Mouse (Mus musculus) lung, embryonic 14.5 days (tissue): ENCODE results near the gene Uqcr10. TPM values are rescaled to one million over a fixed set of nuclear protein-coding genes. Genes with fewer than 3 reads are reported as not detected.

Experiments used
- ATAC-seq: fragments of 200-750 bp; cut with Nextera tagmentation; 2 replicates; pipeline ENCODE4 v1.8.0; 2017; ENCODE audit warnings: mild to moderate bottlenecking, moderate TSS enrichment, moderate library complexity; ENCODE audit not compliant: insufficient read depth
- DNase-seq: peaks from one replicate; pipeline ENCODE4 v3.0.0-alpha.2; 2015
- H3K27ac ChIP-seq: fragments of 300-500 bp; sonication (generic); 2 replicates; pipeline ENCODE4 v1.5.1; 2014; ENCODE audit warnings: low read depth, mild to moderate bottlenecking, moderate library complexity
- H3K27me3 ChIP-seq: fragments of 300-500 bp; sonication (generic); 2 replicates; pipeline ENCODE4 v1.6.1; 2014; ENCODE audit warnings: low read length, control low read depth; ENCODE audit not compliant: insufficient read depth
- H3K36me3 ChIP-seq: fragments of 300-500 bp; sonication (generic); 2 replicates; pipeline ENCODE4 v1.6.1; 2014; ENCODE audit warnings: control low read depth; ENCODE audit not compliant: insufficient read depth
- H3K4me1 ChIP-seq: fragments of 300-500 bp; sonication (generic); 2 replicates; pipeline ENCODE4 v1.6.1; 2014; ENCODE audit warnings: antibody characterized with exemption, control low read depth; ENCODE audit not compliant: insufficient read depth
- H3K4me2 ChIP-seq: fragments of 300-500 bp; sonication (generic); 2 replicates; pipeline ENCODE4 v1.6.1; 2014; ENCODE audit warnings: mild to moderate bottlenecking
- H3K4me3 ChIP-seq: fragments of 300-500 bp; sonication (generic); 2 replicates; pipeline ENCODE4 v1.5.1; 2014; ENCODE audit warnings: low read depth, low read length
- H3K9ac ChIP-seq: fragments of 300-500 bp; sonication (generic); 2 replicates; pipeline ENCODE4 v1.6.1; 2014
- H3K9me3 ChIP-seq: fragments of 300-500 bp; sonication (generic); 2 replicates; pipeline ENCODE4 v1.6.1; 2016; ENCODE audit warnings: low read depth, low read length, control low read depth
- CTCF ChIP-seq: IDR thresholded peaks from 2 replicates; pipeline ENCODE4 v1.5.1; 2016; ENCODE audit warnings: antibody characterized with exemption, low read depth
- WGBS: fragments of 180-500 bp; shearing (Covaris S2); extraction: QIAGEN DNeasy Blood & Tissue Kit; methylation state at CpG from one replicate; pipeline ENCODE4 v1.1.7; 2014; 5-methylcytosine and 5-hydroxymethylcytosine counted together
- polyA plus RNA-seq: library from polyadenylated mRNA; unstranded; fragments of >200 nt; fragmentation: Nextera tagmentation; extraction: Ambion mirVana; gene quantifications from 2 replicates; pipeline ENCODE4 v1.2.1, GENCODE M21; 2014

Gene Uqcr10
- polyA plus RNA-seq, 1 experiment from 2014 or later = 736 TPM

GRCm38 (mm10) chr11:4700726-4701125 is 3.4 kb downstream of the Uqcr10 start:
- TF ChIP-seq CTCF = no peak
- H3K27ac ChIP-seq = no peak overlapping the region
- H3K4me2 ChIP-seq = no peak overlapping the region
- WGBS = 73% methylated on average over 8 of the region's 8 CpGs
- no peaks in the 10 kb centered on the region for H3K27me3 ChIP-seq
- DNase-seq (no peak), ATAC-seq (no peak)
- peaks cover 18% of the 10 kb centered on the region for H3K36me3 ChIP-seq
- H3K9me3 ChIP-seq = no peaks in the 10 kb centered on the region
- no peaks in the 10 kb centered on the region; the same call in 1 of the 2 replicates for H3K4me1 ChIP-seq
- H3K9ac ChIP-seq = no peak overlapping the region
- no peak overlapping the region for H3K4me3 ChIP-seq

- Histone ChIP-seq H3K4me3 (no peak overlapping the region), H3K9ac (no peak overlapping the region), H3K36me3 (peaks cover 18% of the 10 kb centered on the region), H3K4me1 (no peaks in the 10 kb centered on the region), H3K9me3 (no peaks in the 10 kb centered on the region), H3K4me2 (no peak overlapping the region), H3K27me3 (no peaks in the 10 kb centered on the region), H3K27ac (no peak overlapping the region)
- DNase-seq (peak; percentile 96), ATAC-seq (peak; percentile 95)
- peak; percentile 61 for TF ChIP-seq CTCF
- WGBS = 26% methylated on average over 7 of the region's 7 CpGs
Observed at GRCm38 (mm10) chr11:4697043-4697983, 6.8 kb downstream of the Uqcr10 start.

GRCm38 (mm10) chr11:4692162-4692561 is 12.0 kb downstream of the Uqcr10 start:
- Histone ChIP-seq H3K4me2 (no peak overlapping the region), H3K36me3 (no peaks in the 10 kb centered on the region), H3K4me3 (no peak overlapping the region), H3K4me1 (no peaks in the 10 kb centered on the region; the same call in 1 of the 2 replicates), H3K9ac (no peak overlapping the region), H3K27ac (no peak overlapping the region), H3K27me3 (no peaks in the 10 kb centered on the region), H3K9me3 (no peaks in the 10 kb centered on the region)
- 87% methylated on average over 11 of the region's 11 CpGs for WGBS
- TF ChIP-seq CTCF = no peak
- no peak for DNase-seq
- ATAC-seq = no peak

GRCm38 (mm10) chr11:4691213-4691612 is 12.9 kb downstream of the Uqcr10 start:
- no peak for ATAC-seq
- no peak overlapping the region for H3K9ac ChIP-seq
- 51% methylated on average over 10 of the region's 10 CpGs for WGBS

GRCm38 (mm10) chr11:4690353-4690752 is 13.8 kb downstream of the Uqcr10 start:
- 83% methylated on average over 7 of the region's 7 CpGs for WGBS

More at GRCm38 (mm10) chr11:4691213-4691612, 12.9 kb downstream of the Uqcr10 start:
- no peak overlapping the region for H3K4me2 ChIP-seq
- H3K27ac ChIP-seq = no peak overlapping the region
- DNase-seq = no peak
- no peaks in the 10 kb centered on the region; the same call in 1 of the 2 replicates for H3K4me1 ChIP-seq
- no peaks in the 10 kb centered on the region for H3K36me3 ChIP-seq
- H3K27me3 ChIP-seq = no peaks in the 10 kb centered on the region
- no peaks in the 10 kb centered on the region for H3K9me3 ChIP-seq
- TF ChIP-seq CTCF = no peak
- H3K4me3 ChIP-seq = no peak overlapping the region

GRCm38 (mm10) chr11:4688632-4689380 is 15.3 kb downstream of the Uqcr10 start:
- no peak overlapping the region; the same call in 1 of the 2 replicates for H3K9ac ChIP-seq
- H3K4me1 ChIP-seq = no peaks in the 10 kb centered on the region; the same call in 1 of the 2 replicates
- no peaks in the 10 kb centered on the region for H3K9me3 ChIP-seq
- no peak for DNase-seq
- H3K27ac ChIP-seq = no peak overlapping the region
- no peaks in the 10 kb centered on the region for H3K27me3 ChIP-seq
- H3K36me3 ChIP-seq = no peaks in the 10 kb centered on the region
- TF ChIP-seq CTCF = no peak
- 44% methylated on average over 11 of the region's 11 CpGs for WGBS
- no peak for ATAC-seq
- no peak overlapping the region for H3K4me2 ChIP-seq
- no peak overlapping the region for H3K4me3 ChIP-seq

More at GRCm38 (mm10) chr11:4690353-4690752, 13.8 kb downstream of the Uqcr10 start:
- Histone ChIP-seq H3K27me3 (no peaks in the 10 kb centered on the region), H3K36me3 (no peaks in the 10 kb centered on the region), H3K9me3 (no peaks in the 10 kb centered on the region), H3K27ac (no peak overlapping the region), H3K4me2 (no peak overlapping the region), H3K9ac (no peak overlapping the region), H3K4me1 (no peaks in the 10 kb centered on the region; the same call in 1 of the 2 replicates), H3K4me3 (no peak overlapping the region)
- DNase-seq (no peak), ATAC-seq (no peak)
- TF ChIP-seq CTCF = no peak

- H3K27ac ChIP-seq = no peak overlapping the region
- no peak overlapping the region for H3K9ac ChIP-seq
- no peak overlapping the region for H3K4me3 ChIP-seq
- WGBS = 20% methylated on average over 3 of the region's 3 CpGs
- TF ChIP-seq CTCF = no peak
- no peak overlapping the region for H3K4me2 ChIP-seq
- no peaks in the 10 kb centered on the region for H3K27me3 ChIP-seq
- ATAC-seq (no peak), DNase-seq (no peak)
- peaks cover 7% of the 10 kb centered on the region for H3K36me3 ChIP-seq
- no peaks in the 10 kb centered on the region; the same call in 1 of the 2 replicates for H3K4me1 ChIP-seq
- no peaks in the 10 kb centered on the region for H3K9me3 ChIP-seq
Observed at GRCm38 (mm10) chr11:4687874-4688273, 16.3 kb downstream of the Uqcr10 start.
